Mouse (Mus musculus) gastrocnemius, adult 18-20 months (tissue): ENCODE data around the gene Nrp1. TPM values are rescaled to one million over a fixed set of nuclear protein-coding genes. Genes with fewer than 3 reads are reported as not detected.

Experiments
- DNase-seq: peaks from one replicate; pipeline ENCODE4 v3.0.0; 2021; ENCODE audit warnings: low spot score
- total RNA-seq, 2 experiments: library from RNA; stranded (reverse); gene quantifications; 2 replicates each; pipeline ENCODE4 v1.2.3; 2021

Nrp1 gene
- total RNA-seq, 2 experiments from 2014 or later = 23.7 to 29.0 TPM

DNA sequence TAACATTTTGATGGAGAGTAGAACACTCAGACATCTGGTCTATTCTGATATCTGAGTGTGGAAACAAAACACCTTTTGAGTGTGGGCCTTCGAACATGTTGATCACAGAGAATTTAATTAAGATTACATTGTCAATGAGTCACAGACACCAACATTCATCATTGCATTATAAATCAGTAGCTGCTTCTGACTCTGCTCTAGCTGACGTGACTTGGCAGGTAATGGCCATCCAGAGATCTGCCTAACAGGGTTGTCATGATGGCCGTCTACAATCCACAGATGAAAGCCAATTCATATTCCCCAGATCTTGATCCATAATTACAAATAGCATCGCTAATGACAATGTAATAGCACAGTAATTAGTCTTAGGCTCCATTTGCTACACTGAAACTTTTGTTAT, 140.4 kb downstream of the Nrp1 start:
- DNase-seq = no peak

DNA sequence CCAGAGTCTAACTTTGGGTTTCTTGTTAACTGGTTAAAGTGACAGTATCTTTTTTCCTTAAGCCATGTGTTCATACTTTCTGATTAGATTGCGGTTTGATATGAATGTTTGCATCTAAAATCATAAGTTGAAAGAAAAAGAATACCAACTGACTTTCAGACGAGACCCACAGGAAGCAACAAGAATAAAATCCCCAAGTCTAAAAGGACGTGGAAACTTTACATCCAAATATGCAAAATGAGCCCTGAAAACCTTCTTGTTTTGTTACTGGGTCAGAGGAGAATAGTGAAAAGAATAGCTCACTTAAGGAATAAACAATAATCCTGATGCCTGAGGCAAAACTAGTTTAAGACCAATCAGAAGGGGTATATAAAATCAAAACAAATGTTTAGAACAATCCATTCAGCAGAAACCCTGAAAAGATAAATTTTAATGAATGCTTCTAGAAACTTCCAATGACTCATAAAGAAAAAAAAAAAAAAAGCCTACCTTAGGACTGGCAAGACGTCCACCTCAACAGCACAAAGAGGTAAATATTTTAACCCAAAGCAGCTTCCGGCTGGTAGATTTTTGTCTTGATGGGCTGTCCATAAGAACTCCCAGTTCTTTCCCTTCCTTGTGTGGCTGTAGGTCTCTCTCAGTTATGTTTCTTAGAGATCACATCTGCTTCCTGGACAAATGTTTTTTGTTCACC, 145.9 kb downstream of the Nrp1 start:
- no peak for DNase-seq

DNA sequence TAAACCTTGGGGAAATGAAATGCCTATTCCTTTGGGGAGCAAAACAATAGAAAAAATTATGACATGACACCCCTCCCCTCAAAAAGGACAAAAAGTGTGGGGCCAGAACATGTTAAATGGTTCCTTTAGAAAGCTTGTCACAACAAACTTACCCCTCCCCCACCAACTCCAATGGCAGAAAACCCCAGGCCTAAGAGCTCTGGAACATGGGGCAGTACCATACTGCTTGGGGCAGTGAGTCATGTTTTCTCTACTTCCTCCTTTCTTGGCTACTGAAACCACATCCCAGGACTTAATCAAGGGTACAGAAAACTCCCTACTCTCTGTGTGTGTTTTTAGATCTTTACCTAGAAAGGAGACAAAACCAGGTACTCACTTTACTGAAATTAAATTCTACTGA, 147.5 kb downstream of the Nrp1 start:
- no peak for DNase-seq

DNA sequence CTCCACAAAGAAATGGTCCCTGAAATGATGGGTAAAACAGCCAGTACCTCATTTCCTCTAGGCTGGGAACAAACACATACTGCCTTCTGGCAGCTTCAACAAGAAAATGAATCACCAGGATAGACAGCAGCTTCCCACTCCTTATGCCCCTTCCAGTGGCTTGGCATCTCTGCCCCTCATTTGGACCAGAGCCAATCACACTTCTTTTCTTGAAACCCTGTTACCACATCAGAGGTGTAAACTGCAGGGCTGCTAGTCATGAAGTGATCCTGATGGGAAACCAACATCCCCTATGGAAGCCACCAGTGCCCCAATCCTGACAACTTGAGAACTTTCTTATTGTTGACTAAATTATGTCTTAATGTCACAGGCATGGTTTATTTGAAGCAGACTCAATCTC, 150.3 kb downstream of the Nrp1 start:
- no peak for DNase-seq

DNA sequence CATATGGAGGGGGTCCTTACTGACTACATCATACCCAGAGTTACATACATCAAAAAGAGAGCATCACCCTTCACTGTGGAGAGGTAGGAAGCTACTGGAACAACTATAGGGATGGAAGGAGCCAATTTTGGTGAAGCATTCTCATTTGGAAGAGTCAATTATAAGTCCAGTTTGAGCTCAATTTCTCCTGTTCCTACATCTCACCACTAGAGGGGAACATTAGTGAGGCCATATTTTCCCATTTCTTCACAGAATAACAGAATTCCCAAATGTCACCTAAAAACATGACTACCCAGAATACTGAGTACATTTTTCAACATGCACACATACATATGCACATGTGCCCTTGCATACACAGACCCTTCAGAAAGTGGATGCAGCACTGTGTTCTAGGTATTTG, 152.6 kb downstream of the Nrp1 start:
- no peak for DNase-seq

DNA sequence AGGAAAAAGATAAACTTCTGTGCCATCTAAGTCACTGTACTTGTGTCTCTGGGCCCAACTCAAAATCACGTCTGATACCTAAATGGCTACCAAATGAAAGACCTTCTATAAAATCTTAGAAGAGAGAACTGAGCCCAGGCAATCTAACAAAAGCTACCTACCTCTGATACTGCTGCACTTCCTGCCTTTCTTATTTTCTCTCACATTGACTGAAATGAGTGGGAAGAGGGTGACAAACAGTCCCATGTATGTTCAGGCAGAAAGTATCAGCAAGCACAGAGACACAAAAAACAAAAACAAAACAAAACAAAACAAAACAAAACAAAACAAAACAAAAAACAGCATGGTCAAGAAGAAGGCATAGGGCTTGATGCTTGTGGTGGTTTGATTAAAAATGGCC, 153.3 kb downstream of the Nrp1 start:
- no peak for DNase-seq

DNA sequence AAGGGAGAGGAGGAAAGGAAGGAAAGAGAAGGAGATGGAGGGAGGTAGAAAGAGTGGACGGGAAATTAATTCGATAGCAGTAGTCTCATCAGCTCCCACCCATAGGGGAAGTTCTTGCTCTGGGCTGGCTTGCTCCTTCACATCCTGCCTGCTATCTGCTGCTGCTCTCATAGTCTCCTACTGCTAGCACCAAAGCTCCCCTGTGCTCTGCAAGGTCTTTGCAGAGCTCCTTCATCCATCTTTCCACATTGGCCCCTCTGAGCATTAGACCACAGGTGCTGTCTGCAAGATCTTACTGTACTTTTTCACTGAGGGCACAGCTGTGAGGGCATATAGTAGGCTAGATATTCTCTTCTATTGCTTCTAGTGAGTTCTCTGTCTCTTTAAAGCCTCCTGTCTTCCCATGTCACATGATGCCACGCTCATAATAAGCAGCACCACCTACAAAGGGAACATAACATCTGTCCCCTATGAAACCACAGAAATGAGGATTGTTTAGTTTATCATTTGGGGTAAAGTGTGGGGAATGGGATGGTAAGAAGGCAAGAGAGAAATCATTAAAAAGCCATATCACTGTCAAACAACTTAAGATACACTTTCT, 158.5 kb downstream of the Nrp1 start:
- DNase-seq = no peak

DNA sequence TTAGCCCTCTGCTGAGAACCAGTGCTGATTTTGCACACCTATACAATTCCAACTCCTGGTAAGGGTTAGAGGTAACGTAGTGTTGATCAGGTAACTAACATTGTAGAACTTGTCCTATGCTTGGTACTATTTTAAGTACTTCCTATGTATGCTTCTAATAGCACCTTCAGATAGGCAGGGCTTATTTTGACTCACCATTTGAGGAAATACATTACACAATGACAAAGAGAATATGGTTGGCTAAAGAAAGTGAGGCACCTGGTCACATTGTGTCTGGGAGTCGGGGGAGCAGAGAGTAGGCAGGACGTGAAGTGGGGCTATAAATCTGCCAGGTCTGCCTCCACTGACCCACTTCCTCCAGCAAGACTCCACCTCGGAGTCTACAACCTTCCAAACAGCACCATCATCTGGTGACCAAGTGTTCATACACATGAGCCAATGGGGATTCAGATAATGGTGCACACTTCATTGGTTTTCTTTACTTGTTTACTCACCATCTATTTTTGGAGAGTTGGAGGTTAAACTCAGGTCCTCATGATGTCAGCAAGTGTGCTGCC, 159.2 kb downstream of the Nrp1 start:
- no peak for DNase-seq

DNA sequence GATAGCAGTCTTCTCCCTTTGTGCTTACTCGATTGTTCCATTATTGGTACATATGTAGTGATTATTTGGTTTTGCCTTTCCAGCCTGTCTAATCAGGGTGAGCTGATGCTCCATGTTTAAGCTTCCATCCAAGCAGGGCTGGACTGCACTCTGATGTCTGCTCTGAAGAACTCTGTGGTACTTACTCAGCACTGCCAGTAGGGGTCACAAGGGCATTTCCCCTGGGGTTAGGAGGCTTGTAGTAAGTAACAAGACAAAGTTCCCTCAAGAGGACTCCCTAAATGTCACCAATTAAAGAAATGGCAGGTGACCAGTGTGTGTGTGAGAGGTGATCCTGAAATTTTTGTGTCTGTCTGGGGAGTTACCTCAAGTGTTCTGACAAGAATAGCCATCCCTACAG, 161.0 kb downstream of the Nrp1 start:
- DNase-seq = peak; percentile 6

DNA sequence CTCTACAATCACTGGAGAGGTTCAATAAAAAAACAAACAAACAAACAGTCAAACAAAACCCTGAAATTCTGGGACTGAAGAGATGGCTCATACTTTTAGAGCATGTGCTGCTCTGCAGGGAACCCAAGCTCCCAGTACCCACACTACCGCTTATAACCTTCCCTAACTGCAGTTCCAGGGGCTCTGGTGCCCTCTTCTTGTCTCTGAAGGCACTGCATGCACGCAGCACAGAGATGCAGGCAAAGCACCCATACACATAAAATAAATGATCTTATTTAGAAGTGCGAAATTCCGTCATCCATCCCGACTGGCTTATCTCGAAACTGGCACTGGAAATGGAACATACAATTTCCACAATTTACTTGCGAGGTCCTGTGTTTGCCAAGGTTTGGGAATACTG, 165.4 kb downstream of the Nrp1 start:
- no peak for DNase-seq

DNA sequence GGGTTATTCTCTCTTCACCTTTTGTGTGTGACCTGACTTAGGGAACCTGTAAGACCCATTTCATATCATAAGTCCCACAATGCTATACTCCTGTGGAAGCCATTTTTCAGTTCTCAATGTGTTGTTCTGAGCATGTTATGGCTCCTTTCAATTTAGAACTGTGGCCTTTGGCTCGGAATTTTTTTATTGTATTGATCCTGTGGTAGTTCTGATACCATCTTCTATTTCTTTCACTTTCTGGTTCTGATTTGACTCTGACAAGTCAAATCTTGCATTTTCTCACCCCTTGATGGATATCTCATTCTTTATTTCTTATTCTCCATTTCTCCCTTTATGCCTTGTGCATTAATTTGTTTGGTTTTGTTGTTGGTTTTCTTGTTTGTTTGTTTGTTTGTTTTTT, 167.5 kb downstream of the Nrp1 start:
- no peak for DNase-seq

DNA sequence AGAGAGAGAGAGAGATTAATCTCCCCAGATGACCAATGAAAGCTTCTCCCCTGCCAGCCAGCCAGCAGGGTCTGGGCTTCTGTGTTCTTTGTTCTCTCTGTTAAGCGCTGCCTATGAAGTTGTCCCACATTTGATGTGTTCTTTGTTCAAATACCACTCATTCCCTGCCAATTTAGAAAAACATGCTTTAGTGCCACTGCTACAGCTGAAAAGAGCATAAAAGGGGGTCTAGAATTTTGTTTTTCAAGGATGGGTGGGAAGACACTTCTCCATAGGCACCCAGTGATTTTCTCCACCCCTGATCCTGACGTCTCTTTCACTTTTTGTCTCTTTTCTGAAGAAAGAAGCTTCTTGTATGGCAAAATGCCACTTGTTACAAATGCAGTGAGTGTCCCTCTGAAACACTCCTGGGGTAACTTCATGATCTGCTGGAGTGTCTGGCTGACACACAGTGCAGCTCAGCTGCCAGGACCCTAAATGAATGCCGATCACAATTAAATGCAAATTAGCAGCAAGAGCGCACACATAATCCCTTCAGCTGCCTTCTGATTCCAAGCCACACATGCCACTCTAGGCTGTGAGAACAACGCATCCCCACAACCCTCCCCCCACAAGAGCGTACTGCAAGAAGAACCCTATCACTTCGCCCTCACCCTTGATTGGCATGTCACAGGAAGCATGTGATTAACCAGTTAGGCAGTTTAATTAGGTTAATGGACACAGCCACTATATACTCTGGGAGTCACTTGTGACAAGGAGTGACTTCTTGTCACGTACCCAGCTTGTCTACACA, 170.4 kb downstream of the Nrp1 start:
- no peak for DNase-seq

DNA sequence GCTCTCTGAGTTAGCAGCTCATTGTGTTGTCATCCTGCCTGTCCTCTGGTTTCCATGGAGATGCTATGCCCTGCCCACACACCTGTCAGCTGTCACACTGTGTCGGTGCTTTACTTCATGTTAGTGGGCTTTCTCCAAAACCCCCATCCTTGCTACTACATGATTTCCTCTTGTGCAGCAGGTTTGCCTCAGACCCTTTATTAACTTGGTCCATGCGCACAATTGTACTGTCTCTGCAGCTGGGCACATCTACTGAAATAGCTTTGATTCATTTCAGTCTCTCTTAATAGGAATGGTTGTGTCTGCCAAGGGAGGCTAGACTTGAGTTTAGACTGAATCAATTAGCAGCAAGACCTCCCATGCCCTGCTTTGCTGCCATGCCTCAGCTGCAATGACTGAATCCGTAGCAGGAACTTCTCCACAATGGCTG, 176.1 kb downstream of the Nrp1 start:
- no peak for DNase-seq

DNA sequence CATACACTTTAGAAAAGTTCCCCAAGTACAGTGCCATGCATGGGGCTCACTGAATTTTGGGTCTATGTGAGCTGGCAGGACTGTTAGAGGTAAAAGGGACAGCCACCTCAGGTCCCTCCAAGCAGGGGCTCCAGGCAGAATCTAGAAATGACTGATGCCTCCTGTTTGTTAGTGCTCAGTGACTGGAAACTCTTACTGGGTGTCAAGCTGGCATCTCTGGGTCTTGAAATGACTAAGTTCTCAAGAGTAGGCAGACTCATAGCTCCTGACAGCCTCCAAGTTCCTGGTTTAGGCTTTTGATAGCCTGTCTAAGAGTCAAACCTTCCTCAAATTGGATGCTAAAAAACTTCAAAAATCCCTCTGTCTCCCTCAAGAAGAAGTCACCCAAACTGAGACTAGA, 177.3 kb downstream of the Nrp1 start:
- no peak for DNase-seq

DNA sequence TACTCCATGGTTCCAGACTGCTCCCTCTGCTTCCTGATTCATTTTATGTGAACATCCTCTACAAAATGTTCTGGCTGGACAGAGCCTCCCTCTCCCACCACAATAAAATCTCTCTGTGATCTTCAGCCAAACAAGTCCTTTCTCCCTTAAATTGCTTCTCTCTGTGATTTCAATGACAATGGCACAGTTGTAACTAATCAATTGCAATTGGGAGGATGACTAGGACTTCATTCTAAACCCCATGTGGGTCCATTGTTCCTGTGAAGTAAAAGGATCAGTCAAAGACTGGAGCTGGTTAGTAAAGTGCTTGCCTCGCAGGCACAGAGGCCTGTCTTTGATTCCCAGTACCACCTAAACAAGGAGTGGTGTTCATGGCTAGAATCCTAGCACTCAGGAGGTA, 180.0 kb downstream of the Nrp1 start:
- no peak for DNase-seq

DNA sequence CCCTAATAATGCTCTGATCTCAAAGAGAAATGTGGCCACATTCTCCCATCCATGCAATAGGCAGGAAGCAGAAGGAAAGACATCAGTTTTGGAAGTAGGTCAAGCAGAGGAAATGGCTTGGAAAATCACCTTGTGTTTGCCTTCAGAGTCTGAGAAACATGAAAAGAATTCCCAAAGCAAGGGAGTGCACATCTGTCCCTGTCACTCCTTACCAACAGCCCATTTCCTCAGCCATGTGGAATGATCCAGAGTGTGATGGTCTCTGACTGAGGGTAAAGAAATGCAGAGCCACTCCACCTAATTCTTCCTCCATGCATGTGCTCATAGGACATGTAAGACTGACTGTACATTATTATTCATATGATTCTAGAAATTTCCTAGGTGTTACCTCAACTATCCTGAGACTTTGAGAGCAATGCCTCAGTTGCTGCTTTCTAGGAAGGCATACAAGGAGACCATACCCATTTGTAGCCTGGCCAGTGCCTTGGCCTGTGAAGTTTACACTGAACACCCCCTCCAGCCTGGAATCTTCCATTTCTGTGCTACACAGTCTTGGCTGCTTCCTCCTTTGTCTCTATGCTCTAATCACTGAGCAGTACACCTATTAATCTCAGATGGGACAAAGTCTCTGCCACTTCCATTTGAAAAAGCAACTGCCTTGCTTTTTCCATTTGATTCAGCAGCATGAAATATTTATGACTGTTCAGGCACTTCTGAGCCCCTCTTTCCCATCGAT, 183.1 kb downstream of the Nrp1 start:
- DNase-seq = no peak

DNA sequence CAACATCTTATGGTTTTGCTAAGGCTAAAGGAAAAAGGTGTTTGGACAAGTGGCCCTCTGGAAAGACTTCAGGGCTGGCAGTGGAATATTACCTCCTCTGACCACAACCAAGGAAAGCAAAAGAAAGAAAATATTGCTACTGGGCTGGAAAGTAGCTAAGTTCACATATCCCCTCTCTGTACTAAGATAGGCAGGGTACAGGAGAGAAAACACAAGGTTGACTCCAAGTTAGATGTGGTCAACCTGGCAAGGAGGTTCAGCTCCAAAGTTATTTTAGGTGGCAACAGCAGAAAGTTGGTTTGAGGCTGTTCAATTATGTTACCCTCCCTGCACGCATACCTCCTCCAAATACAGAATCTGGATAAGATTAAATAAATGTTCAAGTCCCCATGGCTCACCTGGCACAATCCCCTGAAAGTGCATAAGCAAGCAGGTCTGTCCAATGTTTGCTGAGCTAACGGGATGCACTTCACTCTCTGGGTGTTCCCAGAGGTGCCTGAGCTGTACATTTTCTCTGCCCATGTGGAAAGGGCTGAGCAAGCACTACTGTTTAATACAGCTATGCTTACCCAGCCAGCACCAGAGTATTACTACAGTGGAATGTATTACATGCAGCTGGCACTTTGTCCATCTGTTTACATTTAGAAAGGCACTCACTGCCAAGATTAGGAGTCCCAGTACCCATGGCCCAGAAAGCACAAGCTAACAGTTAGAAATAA, 185.9 kb downstream of the Nrp1 start:
- DNase-seq = no peak

DNA sequence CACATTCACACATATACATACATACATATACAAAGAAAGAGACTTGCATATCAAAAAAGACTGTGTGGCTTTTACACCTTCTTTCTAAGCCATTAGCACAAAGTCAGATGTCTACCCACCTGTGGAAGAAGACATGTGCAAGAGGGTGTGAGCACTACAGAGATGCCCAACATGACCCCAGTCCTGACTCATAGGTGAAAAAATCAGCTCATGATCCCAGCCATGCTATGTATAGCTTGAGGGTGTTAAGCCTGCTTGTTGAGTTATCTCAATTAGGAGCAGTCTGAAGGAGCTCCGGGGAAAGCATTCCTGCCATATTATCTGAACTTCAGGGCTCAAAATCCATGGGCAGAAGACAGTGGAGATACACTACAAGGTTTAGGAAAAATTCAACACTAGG, 187.9 kb downstream of the Nrp1 start:
- DNase-seq = no peak

DNA sequence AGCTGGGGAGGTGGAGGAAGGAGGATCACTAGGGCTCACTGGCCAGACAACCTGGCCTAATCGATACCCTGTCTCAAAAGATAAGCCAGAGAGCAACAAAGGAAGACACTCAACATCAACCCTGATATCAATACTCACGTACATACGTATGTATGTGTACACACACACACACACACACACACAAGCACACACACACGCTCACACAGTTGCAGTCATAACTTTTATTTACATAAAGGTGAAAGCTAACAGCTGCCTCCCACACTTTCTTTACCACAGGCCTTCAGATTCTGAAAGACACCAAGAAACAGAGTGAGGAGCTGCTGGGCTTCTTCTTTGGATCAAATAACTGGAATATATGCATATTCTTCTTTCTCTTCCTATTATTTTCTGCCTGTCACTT, 189.0 kb downstream of the Nrp1 start:
- DNase-seq = no peak

DNA sequence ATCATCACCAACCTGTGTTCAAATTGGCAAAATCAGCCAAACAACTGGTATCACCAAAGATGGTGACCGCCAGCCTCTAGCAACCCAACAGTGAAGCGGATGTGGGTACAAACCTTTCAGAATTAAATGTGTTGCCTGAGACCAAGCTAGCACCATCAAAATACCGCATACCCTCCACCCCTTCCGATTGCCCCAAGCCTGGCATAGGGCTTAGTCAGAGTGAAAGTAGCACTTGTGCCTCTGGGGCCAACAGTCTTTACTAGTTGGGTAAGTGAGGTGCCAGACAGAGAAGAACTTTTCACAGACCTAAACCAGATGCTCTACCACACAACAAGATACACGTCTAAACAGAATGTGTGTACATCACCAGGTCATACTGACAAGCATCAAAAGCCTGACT, 191.3 kb downstream of the Nrp1 start:
- DNase-seq = no peak
